Mouse (Mus musculus) macrophage (primary cell): ENCODE data around the gene Zic1. TPM values are rescaled to one million over a fixed set of nuclear protein-coding genes. Genes with fewer than 3 reads are reported as not detected.

Experiments used
- H3K27ac ChIP-seq: fragments of 350-480 bp; formaldehyde crosslinking; 2 replicates; pipeline ENCODE4 v1.9.0; 2021
- H3K36me3 ChIP-seq: fragments of 350-480 bp; formaldehyde crosslinking; 2 replicates; pipeline ENCODE4 v1.9.0; 2021; ENCODE audit errors: inconsistent target
- H3K4me3 ChIP-seq: fragments of 350-480 bp; formaldehyde crosslinking; 2 replicates; pipeline ENCODE4 v1.9.0; 2021; ENCODE audit errors: inconsistent target
- H3K79me2 ChIP-seq: fragments of 350-480 bp; formaldehyde crosslinking; 2 replicates; pipeline ENCODE4 v1.9.0; 2021; ENCODE audit errors: inconsistent target
- WGBS: methylation state at CpG from one replicate; pipeline ENCODE4 v1.1.7; 2026; ENCODE audit warnings: inconsistent platforms; ENCODE audit not compliant: missing documents; 5-methylcytosine and 5-hydroxymethylcytosine counted together
- polyA plus RNA-seq: library from polyadenylated mRNA; stranded (reverse); fragments of 250-400 nt; gene quantifications from 3 replicates; pipeline ENCODE4 v1.2.4, GENCODE M21; 2018; ENCODE audit warnings: inconsistent platforms

Zic1 gene
- polyA plus RNA-seq, 1 experiment from 2014 or later: not detected

DNA sequence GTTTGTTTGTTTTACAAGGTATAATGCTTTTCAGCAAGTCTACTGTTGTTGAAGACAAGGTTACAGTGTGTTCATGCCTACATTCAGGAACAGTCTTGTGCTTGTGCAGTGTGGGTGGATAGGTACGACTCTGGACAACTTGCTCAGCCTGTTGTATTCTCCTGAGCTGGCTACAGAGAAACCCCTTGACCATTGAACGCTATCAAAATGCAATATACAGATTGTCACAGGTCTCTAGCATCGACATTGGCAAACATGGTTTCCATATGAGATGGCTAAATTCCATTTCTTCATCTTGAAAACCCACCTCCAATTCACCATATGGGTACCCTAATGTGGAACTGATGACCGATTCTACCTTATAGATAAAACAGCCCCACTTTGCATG lies 9.3 kb downstream of the Zic1 start:
- Histone ChIP-seq H3K36me3 (no peaks in the 10 kb centered on the region), H3K79me2 (no peaks in the 10 kb centered on the region), H3K27ac (no peak overlapping the region), H3K4me3 (no peak overlapping the region)
- 17% methylated on average over 4 of the region's 4 CpGs for WGBS

DNA sequence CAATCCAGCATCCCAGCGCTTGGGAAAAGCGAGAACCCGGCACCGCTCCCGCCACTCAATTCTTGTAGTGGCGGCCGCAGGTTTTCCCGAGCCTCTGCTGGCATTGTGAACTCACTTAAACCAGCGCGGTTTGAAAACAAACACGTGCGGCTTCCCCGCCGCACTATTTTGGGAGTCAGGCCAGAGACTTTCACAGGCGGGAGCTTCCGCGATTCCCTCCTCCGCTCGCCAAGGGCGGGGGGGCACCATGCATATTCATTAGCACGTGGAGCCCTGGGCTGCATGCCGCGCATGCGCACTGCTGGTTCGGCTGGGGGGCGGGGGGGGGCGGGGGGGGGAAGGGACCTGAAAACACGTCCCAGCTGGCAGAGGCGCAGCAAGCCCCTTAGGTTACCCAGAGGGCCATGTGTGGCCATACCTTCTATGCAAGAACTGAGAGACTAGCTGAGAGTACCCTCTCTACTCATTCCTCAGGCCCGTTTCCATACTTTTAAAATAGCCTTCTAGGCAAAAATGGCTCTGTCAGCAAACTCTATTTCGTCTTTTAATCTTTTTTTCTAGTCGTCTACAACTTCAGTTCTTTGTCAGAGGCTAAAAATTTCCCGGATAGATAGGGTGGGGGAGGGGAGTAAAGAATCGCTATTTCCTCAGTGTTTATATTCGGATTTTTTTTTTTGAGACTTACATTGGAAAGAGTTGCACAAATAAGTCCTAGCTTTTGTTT lies 9.8 kb downstream of the Zic1 start:
- H3K4me3 ChIP-seq: no peak overlapping the region
- WGBS: 6% methylated on average over 23 of the region's 35 CpGs
- H3K36me3 ChIP-seq: no peaks in the 10 kb centered on the region
- H3K79me2 ChIP-seq: no peaks in the 10 kb centered on the region
- no peak overlapping the region for H3K27ac ChIP-seq

DNA sequence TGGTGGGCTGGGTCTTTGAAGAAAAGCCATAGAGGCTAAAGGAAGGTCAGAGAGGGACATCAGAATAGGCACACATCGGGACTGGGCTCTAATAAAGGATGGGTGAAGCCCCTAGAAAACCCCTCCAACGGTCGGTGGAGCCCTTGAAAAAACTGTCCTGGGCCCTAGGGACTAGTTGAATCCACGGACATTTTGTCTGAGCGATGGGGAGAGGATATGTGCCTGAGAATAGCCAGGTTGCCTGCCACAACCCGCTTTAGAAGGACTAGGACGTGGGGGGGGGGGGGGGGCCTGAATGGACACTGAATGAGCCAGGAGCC lies 10.4 kb downstream of the Zic1 start:
- no peak overlapping the region for H3K4me3 ChIP-seq
- H3K36me3 ChIP-seq: no peaks in the 10 kb centered on the region
- WGBS: 4% methylated on average over 7 of the region's 7 CpGs
- no peak overlapping the region for H3K27ac ChIP-seq
- H3K79me2 ChIP-seq: no peaks in the 10 kb centered on the region

DNA sequence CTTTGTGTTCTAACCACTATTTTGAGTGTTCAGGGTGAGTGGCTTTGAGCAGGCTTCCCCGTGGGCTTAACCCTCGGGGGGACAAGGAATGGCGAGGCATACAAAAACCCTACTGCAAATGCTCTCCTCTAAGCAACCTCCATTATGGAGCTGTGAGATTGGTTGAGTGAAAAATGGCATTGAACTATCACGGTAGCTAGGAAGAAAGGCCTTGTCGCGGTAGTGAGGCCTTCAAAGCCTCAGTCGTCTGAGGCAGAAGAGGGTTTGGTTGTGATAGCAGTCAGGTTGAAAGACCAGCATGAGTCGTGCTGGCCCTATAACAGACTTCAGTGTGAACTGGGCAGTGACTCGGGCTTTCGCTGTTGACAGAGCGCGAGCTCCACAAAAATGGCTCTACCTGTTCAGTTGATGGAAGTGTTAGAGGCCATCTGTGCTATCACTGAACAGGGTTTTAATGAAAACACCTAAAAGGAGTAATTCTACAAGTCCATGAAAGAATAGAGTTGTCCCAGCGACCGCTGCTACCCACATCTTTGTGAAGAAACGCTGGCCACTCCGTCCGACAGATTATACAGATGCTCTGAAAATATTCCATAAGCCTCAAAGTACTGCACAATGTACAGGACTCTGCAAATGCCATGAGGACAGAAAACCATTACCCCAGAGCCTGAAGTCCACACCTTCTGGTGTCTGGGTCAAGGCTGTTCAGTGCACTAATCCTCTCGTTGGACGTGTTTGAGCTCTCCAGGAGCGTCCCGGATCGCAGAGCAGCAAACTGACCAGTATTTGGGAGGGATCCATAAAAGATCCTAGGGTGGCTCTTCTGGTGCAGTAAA lies 11.0 kb downstream of the Zic1 start:
- Histone ChIP-seq H3K36me3 (no peaks in the 10 kb centered on the region), H3K27ac (no peak overlapping the region), H3K4me3 (no peak overlapping the region), H3K79me2 (no peaks in the 10 kb centered on the region)
- WGBS: 23% methylated on average over 22 of the region's 22 CpGs

DNA sequence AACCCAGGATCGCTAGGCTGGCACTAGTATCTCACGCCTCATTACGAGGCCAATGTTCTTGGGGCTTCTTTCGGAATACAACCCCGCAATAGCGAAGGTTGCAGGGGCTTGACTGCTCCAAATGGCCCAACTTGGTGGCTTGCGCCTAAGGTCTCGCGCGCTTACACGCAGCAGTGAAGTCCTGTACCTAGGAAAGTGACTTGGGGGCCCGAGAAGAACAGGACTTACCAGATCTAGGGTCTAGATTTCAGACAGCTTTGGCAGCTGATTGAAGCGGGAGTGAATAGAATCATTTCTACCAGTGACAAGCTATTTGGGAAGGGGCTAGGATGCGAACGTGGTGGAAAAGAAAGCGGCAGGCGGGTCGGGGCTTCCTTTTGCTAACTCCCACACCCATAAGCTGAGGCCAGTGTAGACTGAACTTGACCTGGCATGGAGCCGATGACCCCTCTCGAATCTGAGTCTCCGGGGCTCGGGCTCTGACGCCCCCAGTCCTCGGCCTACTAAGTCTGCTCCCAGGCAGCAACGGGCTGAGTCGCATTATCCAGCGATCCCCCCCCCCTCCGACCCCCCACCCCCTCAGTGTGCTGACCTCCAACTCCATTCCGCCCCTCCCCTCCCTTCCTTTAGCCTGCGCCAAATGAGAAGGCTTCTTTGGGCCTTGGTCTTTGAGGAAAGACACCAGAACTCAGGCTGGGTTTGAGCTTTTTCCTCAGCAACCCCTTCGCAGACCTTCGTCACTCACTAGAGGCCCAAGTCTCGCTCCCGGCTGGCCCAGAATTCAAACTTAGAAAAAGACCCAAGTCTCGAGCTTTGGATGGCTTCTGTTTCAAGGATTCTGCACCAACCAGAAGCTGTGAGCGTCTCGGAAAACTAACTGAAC lies 11.8 kb downstream of the Zic1 start:
- Histone ChIP-seq H3K79me2 (no peaks in the 10 kb centered on the region), H3K4me3 (no peak overlapping the region), H3K27ac (no peak overlapping the region), H3K36me3 (no peaks in the 10 kb centered on the region)
- 18% methylated on average over 35 of the region's 37 CpGs for WGBS

DNA sequence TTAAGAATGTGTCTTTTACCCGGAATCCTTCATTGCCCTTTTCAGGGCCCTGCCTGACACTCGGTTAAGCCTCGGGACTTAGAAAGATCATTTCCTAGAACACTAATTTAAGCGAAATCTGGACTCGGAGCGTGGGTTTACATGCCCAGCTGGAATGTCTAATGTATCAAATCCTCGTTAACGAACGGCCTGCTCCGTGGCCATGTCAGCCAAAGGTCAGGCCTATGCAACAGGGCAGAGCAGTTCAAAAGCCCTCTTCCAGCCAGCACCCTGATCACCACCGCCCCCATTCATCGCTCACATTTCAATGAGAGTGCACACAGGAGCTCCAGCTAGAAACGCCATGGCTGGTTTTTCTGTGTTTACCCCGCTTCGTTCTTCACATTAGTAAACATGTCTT lies 12.8 kb downstream of the Zic1 start:
- Histone ChIP-seq H3K4me3 (no peak overlapping the region), H3K79me2 (no peaks in the 10 kb centered on the region), H3K27ac (no peak overlapping the region), H3K36me3 (no peaks in the 10 kb centered on the region)
- WGBS: 6% methylated on average over 15 of the region's 15 CpGs

DNA sequence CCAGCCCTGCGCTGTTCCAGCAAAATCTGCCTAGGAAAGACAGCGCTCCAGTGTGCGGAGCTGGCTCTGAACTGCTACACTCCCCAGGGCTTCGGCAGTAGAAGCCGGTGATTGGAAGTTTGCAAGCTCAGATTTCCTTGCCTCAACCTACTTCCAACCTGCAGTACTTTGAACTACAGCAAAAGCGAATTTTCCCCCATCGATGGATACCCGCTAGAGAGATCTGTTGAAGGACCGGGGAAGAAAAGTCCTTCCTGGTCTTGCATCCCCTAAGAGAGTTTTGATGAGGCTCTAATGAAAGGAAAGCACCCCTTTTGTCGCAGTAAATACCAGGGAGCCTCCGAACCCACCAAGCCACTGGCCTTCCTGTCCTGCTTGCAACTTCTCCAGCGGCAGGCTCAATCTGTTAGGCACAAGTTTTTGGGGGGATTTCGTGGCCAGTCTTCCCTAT lies 13.6 kb downstream of the Zic1 start:
- 11% methylated on average over 13 of the region's 13 CpGs for WGBS
- no peaks in the 10 kb centered on the region for H3K36me3 ChIP-seq
- H3K27ac ChIP-seq: no peak overlapping the region
- H3K4me3 ChIP-seq: no peak overlapping the region
- H3K79me2 ChIP-seq: no peaks in the 10 kb centered on the region

DNA sequence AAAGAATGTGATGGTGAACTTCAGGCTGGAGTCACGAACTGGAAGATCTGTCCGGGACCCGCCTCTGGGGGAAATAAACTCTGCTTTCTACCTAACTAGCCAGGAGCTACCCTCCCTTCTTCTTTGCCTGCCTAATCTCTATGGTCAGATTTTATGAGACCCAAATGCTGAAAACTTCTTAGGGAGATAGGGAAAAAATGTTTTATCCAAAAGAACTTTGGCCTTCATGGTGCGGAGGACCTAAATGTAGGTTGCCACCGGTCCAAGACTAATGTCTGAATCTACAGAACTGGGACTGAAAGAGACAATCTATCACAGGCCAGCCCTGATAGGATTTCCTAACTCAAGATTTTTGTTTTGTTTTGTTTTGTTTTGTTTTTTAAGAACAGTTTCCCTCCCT lies 14.2 kb downstream of the Zic1 start:
- no peaks in the 10 kb centered on the region for H3K79me2 ChIP-seq
- no peaks in the 10 kb centered on the region for H3K36me3 ChIP-seq
- WGBS: 16% methylated on average over 5 of the region's 5 CpGs
- no peak overlapping the region for H3K27ac ChIP-seq
- no peak overlapping the region for H3K4me3 ChIP-seq

DNA sequence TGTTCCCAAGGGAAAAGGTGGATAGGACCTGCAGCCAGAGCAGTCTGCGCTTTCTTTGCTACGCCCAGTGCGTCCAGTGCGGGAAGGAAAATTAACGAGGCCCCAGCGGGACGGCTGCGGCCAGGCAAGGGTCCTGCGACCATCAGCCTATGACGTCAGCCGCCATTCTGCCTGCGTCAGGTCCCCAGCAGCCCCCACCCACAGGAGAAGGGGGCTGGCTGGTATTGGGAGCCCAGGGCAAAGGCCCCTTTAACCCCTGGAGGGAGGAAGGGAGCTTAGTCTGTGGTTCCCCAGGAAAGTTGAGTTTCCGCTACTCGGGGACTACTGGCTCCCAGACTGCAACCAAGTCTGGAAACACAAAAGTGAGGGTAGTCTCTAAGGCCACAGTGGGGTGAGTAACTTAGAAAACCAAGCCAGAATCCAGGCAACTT lies 14.7 kb downstream of the Zic1 start:
- H3K4me3 ChIP-seq: no peak overlapping the region
- no peak overlapping the region for H3K27ac ChIP-seq
- H3K36me3 ChIP-seq: no peaks in the 10 kb centered on the region
- H3K79me2 ChIP-seq: no peaks in the 10 kb centered on the region
- 13% methylated on average over 14 of the region's 14 CpGs for WGBS

DNA sequence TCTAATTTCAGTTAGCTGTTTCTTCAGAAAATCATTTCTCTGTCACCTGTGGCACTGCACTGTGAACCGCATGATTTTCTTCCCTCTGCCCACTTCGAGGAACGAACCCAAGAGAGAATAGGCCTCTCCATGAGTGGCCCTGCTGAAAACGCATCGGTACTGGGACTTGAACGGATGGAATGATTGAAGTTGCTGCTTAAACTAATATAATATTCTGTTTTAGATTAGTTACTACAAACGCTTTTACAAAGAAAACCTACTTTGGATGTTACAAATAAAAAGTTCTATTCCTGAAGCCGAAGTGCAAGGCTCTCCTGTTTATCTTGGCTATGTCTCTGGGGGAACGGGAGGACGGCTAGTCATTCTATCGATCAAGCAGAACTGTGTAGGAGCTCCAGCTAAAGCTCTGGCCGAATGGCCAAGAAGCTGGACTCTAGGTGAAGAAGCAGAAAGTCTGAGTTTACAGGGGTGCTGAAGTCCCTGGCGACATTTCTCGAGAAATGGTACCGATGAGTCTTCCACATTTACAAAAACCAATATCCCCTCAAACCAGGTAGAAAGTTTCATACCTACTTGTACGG lies 15.3 kb downstream of the Zic1 start:
- no peaks in the 10 kb centered on the region for H3K36me3 ChIP-seq
- no peaks in the 10 kb centered on the region for H3K79me2 ChIP-seq
- H3K4me3 ChIP-seq: no peak overlapping the region
- 5% methylated on average over 16 of the region's 16 CpGs for WGBS
- H3K27ac ChIP-seq: no peak overlapping the region

DNA sequence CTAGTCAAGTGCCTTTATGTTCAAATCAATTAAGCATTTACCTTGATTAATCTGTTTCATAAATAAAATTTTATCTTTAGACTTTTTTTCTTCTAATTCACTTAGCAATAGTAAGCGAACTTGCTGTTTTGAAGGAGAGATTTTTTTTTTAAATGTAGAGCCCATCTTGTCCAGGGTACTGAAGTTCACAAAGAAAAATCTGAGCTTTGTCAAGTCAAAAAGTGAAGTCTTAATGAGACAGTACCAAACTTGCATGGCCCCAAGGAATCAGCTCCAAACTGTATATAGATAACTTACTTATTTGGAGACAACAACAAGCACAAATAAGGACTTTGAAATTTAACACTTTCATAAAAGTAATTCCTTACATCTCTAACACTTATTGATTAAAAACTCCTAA lies 16.9 kb downstream of the Zic1 start:
- WGBS: 20% methylated on average over 1 of the region's 1 CpGs
- Histone ChIP-seq H3K79me2 (no peaks in the 10 kb centered on the region), H3K27ac (no peak overlapping the region), H3K4me3 (no peak overlapping the region), H3K36me3 (no peaks in the 10 kb centered on the region)

DNA sequence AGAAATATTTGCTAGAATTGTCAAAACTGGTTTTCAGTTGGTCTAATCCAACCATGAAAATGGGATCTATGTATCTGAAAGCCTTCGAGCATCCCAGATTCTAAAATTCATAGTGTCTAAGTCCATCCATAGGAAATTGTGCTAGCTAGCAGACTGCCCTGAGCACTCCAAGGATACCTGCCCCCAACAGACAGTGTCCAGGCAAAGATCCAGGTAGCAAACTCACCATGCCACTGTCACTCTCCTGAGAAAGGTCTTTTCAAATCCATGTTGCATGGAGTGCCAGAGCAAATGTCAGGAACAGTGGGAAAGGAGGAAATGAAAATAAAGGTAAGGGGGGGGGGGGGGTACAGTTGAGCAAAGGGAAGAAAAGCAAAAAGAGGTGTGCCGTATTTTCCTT lies 18.0 kb downstream of the Zic1 start:
- Histone ChIP-seq H3K36me3 (no peaks in the 10 kb centered on the region), H3K79me2 (no peaks in the 10 kb centered on the region), H3K27ac (no peak overlapping the region), H3K4me3 (no peak overlapping the region)
- 75% methylated on average over 2 of the region's 2 CpGs for WGBS
